Mouse (Mus musculus) layer of hippocampus, adult 2 months (tissue): ENCODE measurements around the gene Bace2. TPM values are rescaled to one million over a fixed set of nuclear protein-coding genes. Genes with fewer than 3 reads are reported as not detected.

ENCODE experiments used
- DNase-seq, 2 experiments: peaks; one replicate each; pipeline ENCODE4 v3.0.0; 2022; ENCODE audit warnings: low spot score in 2 of 2
- H3K27ac ChIP-seq: fragments of 200-600 bp; 2 replicates; pipeline ENCODE4 v1.8.1; 2022
- H3K4me3 ChIP-seq: fragments of 200-600 bp; 2 replicates; pipeline ENCODE4 v1.8.1; 2022; ENCODE audit warnings: mild to moderate bottlenecking
- CTCF ChIP-seq: fragments of 200-600 bp; conservative IDR thresholded peaks from 2 replicates; pipeline ENCODE4 v1.8.1; 2022; ENCODE audit warnings: antibody characterized with exemption, mild to moderate bottlenecking, moderate library complexity
- total RNA-seq, 2 experiments: library from RNA; stranded (reverse); gene quantifications; 2 replicates each; pipeline ENCODE4 v1.2.3; 2021

Gene Bace2
- total RNA-seq, 2 experiments from 2014 or later = 1.3 to 3.9 TPM

DNA sequence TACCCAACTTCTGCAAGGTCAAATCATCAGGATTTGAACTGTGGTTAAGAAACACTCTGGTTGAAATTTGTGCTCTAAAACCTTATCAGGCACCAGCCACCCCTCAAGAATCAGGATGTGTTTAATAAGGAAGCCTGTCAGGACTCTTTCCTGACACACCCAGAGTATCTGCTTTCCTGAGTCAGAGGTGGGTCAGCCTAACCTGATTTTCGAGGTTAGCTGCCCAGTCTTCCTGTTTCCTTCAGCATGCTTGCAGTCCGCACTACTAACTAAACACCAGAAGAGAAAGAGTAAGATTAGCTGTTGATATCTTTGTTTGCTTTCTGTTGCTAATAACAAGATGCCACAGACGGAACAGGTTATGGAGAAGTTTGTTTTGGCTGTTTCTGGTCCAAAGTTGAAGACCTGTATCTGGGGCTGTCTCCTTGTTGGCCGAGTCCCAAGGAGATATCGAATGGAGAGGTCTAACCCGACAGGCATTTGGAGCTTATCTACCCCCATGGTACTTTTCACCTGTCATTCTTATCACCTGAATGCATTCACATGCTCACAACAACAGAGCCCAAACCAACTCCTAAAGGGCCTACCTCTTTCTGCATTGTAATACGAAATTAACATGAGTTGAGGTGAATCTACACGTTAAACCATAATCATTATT is 5.8 kb downstream of the Bace2 start:
- no peak for DNase-seq
- H3K27ac ChIP-seq = no peak overlapping the region
- TF ChIP-seq CTCF = no peak
- H3K4me3 ChIP-seq = no peak overlapping the region

GRCm38 (mm10) chr16:97366141-97366540 is 9.6 kb downstream of the Bace2 start:
- TF ChIP-seq CTCF = no peak
- DNase-seq = no peak
- Histone ChIP-seq H3K4me3 (no peak overlapping the region), H3K27ac (no peak overlapping the region)

- Histone ChIP-seq H3K4me3 (no peak overlapping the region), H3K27ac (no peak overlapping the region)
- no peak for DNase-seq
- TF ChIP-seq CTCF = no peak
Measured at GRCm38 (mm10) chr16:97370258-97370657, 13.7 kb downstream of the Bace2 start.

DNA sequence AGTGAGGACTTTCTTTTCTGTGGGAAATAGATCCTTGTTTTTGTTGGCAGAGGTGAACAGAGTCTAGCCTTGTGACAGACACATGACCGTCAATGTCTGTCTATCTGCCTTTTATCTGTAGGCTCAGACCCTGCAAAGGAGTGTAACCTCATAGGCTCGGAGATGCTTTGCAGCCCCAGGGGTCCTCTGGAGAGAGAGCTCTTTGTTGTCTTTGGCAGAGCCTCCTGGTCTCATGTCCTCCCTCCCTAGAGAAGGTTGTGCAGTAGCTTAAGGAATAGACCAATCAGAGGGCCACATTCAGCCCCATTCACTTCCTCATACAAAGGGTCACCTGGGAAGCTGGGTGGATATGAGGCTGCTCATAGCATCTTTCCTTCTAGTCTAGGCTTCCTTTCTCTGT is 31.4 kb downstream of the Bace2 start:
- Histone ChIP-seq H3K4me3 (no peak overlapping the region), H3K27ac (no peak overlapping the region)
- DNase-seq = no peak
- TF ChIP-seq CTCF = no peak

GRCm38 (mm10) chr16:97391289-97391688 is 34.7 kb downstream of the Bace2 start:
- no peak overlapping the region for H3K27ac ChIP-seq
- no peak for DNase-seq
- no peak overlapping the region for H3K4me3 ChIP-seq
- no peak for TF ChIP-seq CTCF

- Histone ChIP-seq H3K27ac (no peak overlapping the region), H3K4me3 (no peak overlapping the region)
- TF ChIP-seq CTCF = no peak
- DNase-seq = no peak
Measured at GRCm38 (mm10) chr16:97391701-97392384, 35.3 kb downstream of the Bace2 start.

GRCm38 (mm10) chr16:97396436-97396835 is 39.9 kb downstream of the Bace2 start:
- no peak for DNase-seq
- Histone ChIP-seq H3K27ac (no peak overlapping the region), H3K4me3 (no peak overlapping the region)
- no peak for TF ChIP-seq CTCF

DNA sequence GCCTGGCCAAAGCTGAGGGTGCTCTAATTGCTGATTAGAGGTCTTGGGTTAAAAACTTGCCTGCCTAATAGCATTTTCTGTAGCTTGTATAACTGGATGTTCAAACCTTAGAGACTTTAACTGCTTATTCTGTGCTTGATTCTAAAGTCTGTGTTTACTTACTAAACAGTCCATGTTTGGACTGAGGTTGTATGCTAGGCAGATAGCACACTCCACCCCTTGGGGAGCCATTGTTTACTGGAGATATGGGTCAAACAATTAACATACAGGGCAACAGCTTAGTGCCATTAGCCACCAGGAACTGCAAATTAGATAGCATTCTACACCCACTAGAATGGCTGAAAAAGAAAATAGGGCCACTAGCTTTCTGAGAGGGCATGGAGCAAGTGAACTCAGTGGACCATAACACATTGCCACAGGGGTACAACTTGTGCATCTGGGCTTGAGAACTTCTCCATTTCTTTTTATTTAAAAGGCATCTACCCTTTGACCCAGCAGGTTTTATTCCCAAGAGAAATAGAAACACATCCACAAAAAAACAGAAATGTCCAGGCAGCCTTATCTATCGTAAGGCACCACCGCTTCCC is 41.5 kb downstream of the Bace2 start:
- H3K27ac ChIP-seq = no peak overlapping the region
- H3K4me3 ChIP-seq = no peak overlapping the region
- TF ChIP-seq CTCF = no peak
- DNase-seq = no peak

DNA sequence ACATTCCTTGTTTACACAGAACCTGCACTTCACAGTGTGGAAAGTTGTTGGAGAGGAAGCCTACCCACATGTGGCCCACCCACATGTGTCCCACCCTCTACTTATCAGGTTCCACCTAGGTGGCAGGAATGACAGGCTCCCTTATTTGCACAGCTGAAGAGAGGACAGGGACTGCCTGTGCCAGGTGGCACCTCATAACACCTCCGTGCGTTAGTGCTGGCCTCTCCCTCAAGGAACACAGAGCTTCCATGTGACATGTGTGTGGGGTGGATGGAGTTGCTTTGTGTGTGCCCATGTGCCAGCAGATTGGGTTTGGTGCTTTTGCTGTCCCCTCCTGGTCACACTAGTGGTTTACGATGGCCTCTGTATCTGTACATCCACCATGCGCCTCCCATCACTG is 43.4 kb downstream of the Bace2 start:
- H3K27ac ChIP-seq = no peak overlapping the region
- no peak for DNase-seq
- H3K4me3 ChIP-seq = no peak overlapping the region
- TF ChIP-seq CTCF = no peak

DNA sequence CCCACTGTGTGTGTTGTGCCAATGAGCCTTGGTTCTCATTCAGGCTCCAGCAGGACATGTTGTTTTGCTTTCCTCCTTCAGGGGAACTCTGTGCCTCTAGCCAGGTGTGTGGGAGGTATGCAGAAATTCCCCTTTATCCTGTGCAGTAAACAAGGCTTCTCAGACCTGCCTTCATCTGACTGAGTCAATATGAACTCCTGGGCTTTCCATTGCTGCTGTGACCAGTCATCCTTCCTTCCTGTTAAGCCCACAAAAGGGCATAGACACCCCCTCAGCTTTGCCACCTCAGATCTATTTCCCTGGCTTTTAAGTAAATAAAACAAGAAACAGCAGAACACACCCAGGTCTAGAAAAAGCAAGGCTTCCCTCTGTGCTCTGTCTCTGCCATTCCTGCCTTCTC is 45.2 kb downstream of the Bace2 start:
- no peak for DNase-seq
- Histone ChIP-seq H3K4me3 (no peak overlapping the region), H3K27ac (no peak overlapping the region)
- TF ChIP-seq CTCF = no peak

DNA sequence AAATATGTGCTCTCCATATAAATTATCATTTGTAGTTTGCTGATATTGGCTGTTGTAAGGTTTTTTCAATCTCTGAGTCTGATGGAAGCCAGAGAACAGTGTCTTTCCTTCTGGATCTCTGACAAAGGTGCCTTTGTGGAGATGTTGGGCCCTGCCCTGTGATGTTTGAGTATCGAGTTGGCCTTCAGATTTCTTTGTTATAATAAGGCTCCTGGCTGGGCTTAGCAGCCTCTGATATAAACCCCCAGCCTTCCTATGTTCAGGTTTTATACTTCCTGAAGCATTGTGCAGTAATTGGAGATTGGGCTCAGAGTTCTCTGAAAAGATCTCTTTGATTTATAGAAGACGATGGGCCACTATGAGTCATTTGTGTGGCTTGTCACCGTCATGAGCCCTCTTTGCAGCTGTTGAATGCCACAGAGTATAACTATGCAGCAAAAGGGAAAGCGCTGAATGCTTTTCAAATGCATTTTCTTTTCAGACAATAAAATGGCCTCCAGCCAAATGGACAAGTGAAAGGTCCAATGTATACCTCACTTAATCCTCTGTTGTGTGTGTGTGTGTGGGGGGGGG is 45.8 kb downstream of the Bace2 start:
- TF ChIP-seq CTCF = no peak
- no peak overlapping the region for H3K27ac ChIP-seq
- no peak for DNase-seq
- H3K4me3 ChIP-seq = no peak overlapping the region

GRCm38 (mm10) chr16:97405476-97406012 is 49.0 kb downstream of the Bace2 start:
- no peak for TF ChIP-seq CTCF
- Histone ChIP-seq H3K27ac (no peak overlapping the region), H3K4me3 (no peak overlapping the region)
- no peak for DNase-seq

DNA sequence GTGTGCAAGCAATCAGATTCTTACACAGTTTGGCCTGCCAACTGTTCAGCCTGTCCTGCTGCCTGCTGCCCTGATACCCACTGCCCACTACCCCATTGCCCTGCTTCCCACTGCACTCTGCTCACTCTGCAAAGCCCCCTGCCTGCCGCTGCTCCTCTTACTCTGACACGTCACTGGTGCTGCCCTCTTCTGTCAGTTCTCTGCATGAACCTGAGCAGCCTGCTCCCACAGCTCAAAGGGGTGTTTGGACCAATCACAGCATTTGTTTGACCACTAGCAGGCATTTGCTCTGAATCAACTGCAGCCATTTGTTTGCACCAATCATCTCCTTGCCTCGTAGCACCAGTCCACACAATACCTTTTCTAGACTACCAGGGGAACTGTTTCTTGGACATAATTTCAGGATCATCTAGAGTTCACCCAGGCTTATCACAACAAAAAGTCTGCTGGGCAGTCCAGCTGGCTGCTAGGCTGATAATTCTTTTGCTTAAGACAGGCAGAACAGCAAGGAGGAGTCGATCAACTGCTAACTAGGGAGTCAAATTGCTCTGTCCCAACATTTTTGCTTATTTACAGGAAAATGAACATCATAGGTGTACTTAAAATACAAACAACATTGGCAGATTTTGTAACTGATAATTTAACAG is 61.5 kb downstream of the Bace2 start:
- no peak overlapping the region for H3K4me3 ChIP-seq
- DNase-seq = peak; percentile 31 to 46
- no peak overlapping the region for H3K27ac ChIP-seq
- TF ChIP-seq CTCF = peak; percentile 77
